Mouse (Mus musculus) CH12.LX (cell line): ENCODE data around the gene Chst15.

ENCODE experiments used
- CHD1 ChIP-seq: IDR thresholded peaks from 2 replicates; pipeline ENCODE4 v1.6.1; 2012; ENCODE audit warnings: low read depth, low read length, improper control_type of control experiment, inconsistent platforms
- CTCF ChIP-seq, 2 experiments: IDR thresholded peaks in 1 of 2; conservative IDR thresholded peaks in 1 of 2; 2 replicates each; pipeline ENCODE4 v1.5.1; 2011 to 2012; ENCODE audit warnings: low read depth in 2 of 2, low read length in 2 of 2, improper control_type of control experiment in 1 of 2, inconsistent platforms in 1 of 2, mild to moderate bottlenecking in 1 of 2, moderate library complexity in 1 of 2
- GABPA ChIP-seq: IDR thresholded peaks from 2 replicates; pipeline ENCODE4 v1.6.1; 2012; ENCODE audit warnings: low read depth, low read length, improper control_type of control experiment, inconsistent platforms; ENCODE audit not compliant: insufficient replicate concordance
- HCFC1 ChIP-seq: IDR thresholded peaks from 2 replicates; pipeline ENCODE4 v1.6.1; 2012; ENCODE audit warnings: low read depth, mild to moderate bottlenecking, inconsistent platforms, low read length, improper control_type of control experiment
- POLR2A ChIP-seq: IDR thresholded peaks from 2 replicates; pipeline ENCODE4 v1.6.1; 2011; ENCODE audit warnings: low read depth, mild to moderate bottlenecking, improper control_type of control experiment, low read length
- POLR2AphosphoS2 ChIP-seq: IDR thresholded peaks from 2 replicates; pipeline ENCODE4 v1.6.1; 2011; ENCODE audit warnings: low read depth, low read length, improper control_type of control experiment
- TBP ChIP-seq: conservative IDR thresholded peaks from 2 replicates; pipeline ENCODE4 v1.6.1; 2011; ENCODE audit warnings: low read depth, low read length, improper control_type of control experiment
- USF2 ChIP-seq: conservative IDR thresholded peaks from 2 replicates; pipeline ENCODE4 v1.6.1; 2011; ENCODE audit warnings: low read depth, low read length, improper control_type of control experiment
- ZNF384 ChIP-seq: IDR thresholded peaks from 2 replicates; pipeline ENCODE4 v1.6.1; 2012; ENCODE audit warnings: low read depth, low read length, improper control_type of control experiment, inconsistent platforms

GRCm38 (mm10) chr7:132282576-132282975 is 34.5 kb downstream of the Chst15 start:
- TF ChIP-seq CTCF (conservative IDR thresholded peaks at IDR 0.05 in 1 of 2, IDR thresholded peaks at IDR 0.05 in 1 of 2; ENCODE audit: low read depth in 2 of 2, low read length in 2 of 2), result no peak
- no peak for TF ChIP-seq CHD1
- no peak for TF ChIP-seq POLR2AphosphoS2
- no peak for TF ChIP-seq USF2
- TF ChIP-seq HCFC1, result no peak
- TF ChIP-seq TBP, result no peak
- TF ChIP-seq POLR2A, result no peak
- TF ChIP-seq ZNF384, result no peak
- TF ChIP-seq GABPA, result no peak
